Mouse (Mus musculus) T-helper 2 cell (primary cell): Measurements from ENCODE around the gene Rpsa.

Source experiments
- in situ Hi-C: fragments of 300-600 bp; cut with MboI, MseI; formaldehyde crosslinking; loops from one replicate; pipeline ENCODE4 v1.15.1; 2025; ENCODE audit warnings: high pct_unique_total_duplicates

The Rpsa gene

GRCm38 (mm10) chr9:120163862-120164261 lies 36.4 kb downstream of the Rpsa start:
- in situ Hi-C loops = no loop called here

DNA sequence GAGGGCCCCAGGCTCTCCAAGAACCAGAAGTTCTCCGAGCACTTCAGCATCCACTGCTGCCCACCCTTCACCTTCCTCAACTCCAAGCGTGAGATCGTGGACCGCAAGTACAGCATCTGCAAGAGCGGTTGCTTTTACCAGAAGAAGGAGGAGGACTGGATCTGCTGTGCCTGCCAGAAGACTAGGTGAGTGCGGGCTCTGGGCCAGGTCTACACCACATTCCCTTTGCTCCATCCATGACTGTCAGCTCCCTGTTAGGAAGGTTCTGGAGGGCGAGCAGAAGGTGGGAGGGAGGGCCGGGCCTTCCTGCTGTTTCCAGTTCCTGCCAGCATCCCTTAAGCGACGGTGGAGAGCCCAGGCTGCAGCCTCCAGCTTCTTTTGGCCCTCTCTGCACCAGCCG lies 40.3 kb downstream of the Rpsa start:
- in situ Hi-C loops = no loop called here

GRCm38 (mm10) chr9:120171295-120171694 lies 43.8 kb downstream of the Rpsa start:
- in situ Hi-C loops = loop anchor here (5.0 kb wide), 1 partner anchor 34 kb away; no protein-coding TSS in a partner anchor

DNA sequence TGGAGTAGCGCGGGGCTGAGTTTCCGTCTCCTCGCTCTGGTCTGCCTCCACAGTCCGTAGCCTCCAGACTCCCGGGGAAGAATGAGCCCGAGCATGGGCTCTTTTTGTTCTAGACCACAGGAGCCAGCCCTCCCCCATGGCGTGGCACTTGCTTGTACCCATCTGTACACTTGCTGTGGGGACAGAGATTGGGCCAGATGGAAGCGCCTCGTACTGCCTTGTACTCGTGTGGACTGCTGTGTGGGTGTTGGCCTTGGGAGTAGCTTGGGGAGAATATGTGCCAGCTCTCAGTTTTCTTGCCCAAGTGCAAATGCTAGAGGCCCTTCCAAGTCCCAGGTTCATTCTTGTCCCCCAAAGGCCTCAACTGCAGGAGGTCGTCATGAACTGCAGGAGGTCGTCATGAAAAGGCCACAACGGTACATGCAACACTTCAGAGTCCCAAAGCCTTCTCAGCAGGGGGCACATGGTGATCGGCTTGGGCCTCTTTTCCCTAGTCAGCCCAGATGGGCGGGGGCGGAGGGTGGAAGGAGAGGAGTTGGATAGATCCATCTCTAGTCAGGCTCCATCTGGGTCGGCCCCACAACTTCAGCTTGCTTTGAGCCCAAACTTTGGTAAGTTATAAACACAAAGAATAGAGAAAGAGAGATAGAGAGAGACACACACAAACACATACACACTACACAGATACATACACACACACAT lies 47.1 kb downstream of the Rpsa start:
- in situ Hi-C loops = loop anchor here (5.0 kb wide), 1 partner anchor 37 kb away; no protein-coding TSS in a partner anchor

DNA sequence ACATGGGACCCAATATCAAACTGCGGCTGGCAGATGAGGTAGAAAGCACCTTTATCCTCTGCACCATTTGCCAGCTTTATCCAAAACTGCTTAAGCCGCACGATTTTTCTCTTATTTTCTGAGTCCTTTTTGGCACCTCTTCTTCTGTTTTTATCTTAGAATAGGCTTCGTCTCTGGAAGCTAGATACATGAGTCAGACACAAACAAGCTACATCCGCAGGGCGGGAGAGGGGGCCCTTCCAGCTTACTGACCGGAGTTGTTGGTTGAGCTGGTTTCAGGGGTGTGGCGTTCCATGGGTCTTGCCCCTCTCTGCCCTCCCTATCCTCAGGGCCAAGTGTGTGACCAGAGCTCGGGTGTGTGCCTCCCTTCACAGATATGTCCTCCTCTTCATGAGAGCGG lies 51.3 kb downstream of the Rpsa start:
- in situ Hi-C loops = no loop called here
